Mouse (Mus musculus) ES-Bruce4 (cell line): ENCODE results near the gene Prdx4. TPM values are rescaled to one million over a fixed set of nuclear protein-coding genes. Genes with fewer than 3 reads are reported as not detected.

Source experiments
- H3K27ac ChIP-seq: 2 replicates; pipeline ENCODE4 v1.5.1; 2012; ENCODE audit warnings: low read length, inconsistent platforms; ENCODE audit not compliant: insufficient read depth
- H3K27me3 ChIP-seq: 2 replicates; pipeline ENCODE4 v1.6.1; 2012; ENCODE audit warnings: mild to moderate bottlenecking, low read length, inconsistent platforms; ENCODE audit not compliant: control insufficient read depth, poor library complexity, insufficient read depth, severe bottlenecking
- H3K36me3 ChIP-seq: 2 replicates; pipeline ENCODE4 v1.6.1; 2012; ENCODE audit warnings: inconsistent platforms, mild to moderate bottlenecking, low read length, moderate library complexity; ENCODE audit not compliant: control insufficient read depth, poor library complexity, insufficient read depth, severe bottlenecking
- H3K4me1 ChIP-seq: one replicate; pipeline ENCODE4 v1.8.1; 2011; ENCODE audit warnings: low read length; ENCODE audit not compliant: control insufficient read depth, insufficient read depth
- H3K4me3 ChIP-seq: 2 replicates; pipeline ENCODE4 v1.5.1; 2011; ENCODE audit warnings: low read depth, mild to moderate bottlenecking, low read length
- H3K9ac ChIP-seq: 2 replicates; pipeline ENCODE4 v1.6.1; 2012; ENCODE audit warnings: low read depth, mild to moderate bottlenecking, inconsistent platforms; ENCODE audit not compliant: poor library complexity, severe bottlenecking
- H3K9me3 ChIP-seq: replicated peaks from 2 replicates; pipeline ENCODE4 v1.6.1; 2012; ENCODE audit warnings: mild to moderate bottlenecking, low read length, inconsistent platforms; ENCODE audit not compliant: control insufficient read depth, poor library complexity, insufficient read depth, severe bottlenecking
- CTCF ChIP-seq: IDR thresholded peaks from one replicate; pipeline ENCODE4 v1.8.1; 2011; ENCODE audit warnings: low read depth, low read length
- EP300 ChIP-seq: IDR thresholded peaks from 2 replicates; pipeline ENCODE4 v1.6.1; 2011; ENCODE audit warnings: low read depth, low read length; ENCODE audit not compliant: insufficient read depth
- POLR2A ChIP-seq: IDR thresholded peaks from one replicate; pipeline ENCODE4 v1.8.1; 2011; ENCODE audit warnings: low read length; ENCODE audit not compliant: insufficient read depth
- polyA plus RNA-seq: library from polyadenylated mRNA; stranded (reverse); fragments of >200 nt; gene quantifications from 2 replicates; pipeline ENCODE4 v1.2.4, GENCODE M21; 2011; ENCODE audit warnings: low read depth; ENCODE audit not compliant: missing spikeins, insufficient read depth, insufficient read length

Gene Prdx4
- polyA plus RNA-seq, 1 experiment, result 97.0 TPM

DNA sequence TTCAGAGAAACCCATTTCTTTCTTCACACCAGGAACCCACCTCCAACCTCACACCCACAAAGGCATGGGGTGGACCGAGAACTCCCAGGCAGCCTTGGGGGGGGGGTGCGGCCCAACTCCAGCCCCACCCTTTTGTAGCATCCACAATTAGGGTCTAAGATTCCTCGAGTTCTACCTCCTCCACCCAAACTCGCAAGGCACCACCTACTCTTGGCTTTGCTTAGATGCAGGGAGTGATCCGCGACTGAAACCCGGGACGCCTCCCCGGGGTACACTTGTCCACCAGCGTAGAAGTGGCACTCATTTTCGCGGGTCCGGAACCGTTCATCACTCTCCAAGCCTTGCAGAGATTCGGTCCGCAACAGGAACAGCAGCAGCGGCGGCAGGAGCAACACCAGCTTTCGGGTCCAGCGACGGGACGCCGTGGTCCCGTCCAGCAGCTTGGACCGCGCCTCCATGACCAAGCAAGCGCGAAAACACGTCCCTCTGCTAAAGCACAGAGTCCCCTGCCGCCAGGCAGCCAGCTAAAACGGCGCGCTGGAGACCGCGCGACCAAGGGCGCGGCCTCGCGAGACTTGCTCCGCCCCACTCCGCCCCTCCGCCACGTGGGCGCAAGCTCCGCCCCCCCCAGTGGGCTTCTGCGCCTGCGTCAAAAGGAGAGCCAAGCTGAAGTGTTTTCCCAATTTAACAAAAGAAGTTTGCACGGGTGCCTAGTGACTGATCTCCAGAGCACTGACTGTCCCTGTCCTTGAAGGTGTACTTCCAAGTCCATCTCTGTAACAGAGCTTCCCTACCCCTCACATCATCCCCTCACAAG lies 2.4 kb downstream of the Prdx4 start:
- Histone ChIP-seq H3K27me3 (no peaks in the 10 kb centered on the region), H3K36me3 (no peaks in the 10 kb centered on the region), H3K27ac (0 out of 2 replicates have a peak overlapping the region, but pooled peaks have one; percentile 61), H3K4me3 (peak overlapping the region; percentile 98), H3K4me1 (no peaks in the 10 kb centered on the region), H3K9me3 (no peaks in the 10 kb centered on the region), H3K9ac (peak overlapping the region; percentile 67)
- TF ChIP-seq POLR2A (no peak), EP300 (no peak), CTCF (no peak)

- Histone ChIP-seq H3K9me3 (no peaks in the 10 kb centered on the region), H3K27ac (no peak overlapping the region), H3K9ac (peak overlapping the region; percentile 67), H3K4me3 (peak overlapping the region; percentile 98), H3K27me3 (no peaks in the 10 kb centered on the region), H3K36me3 (no peaks in the 10 kb centered on the region), H3K4me1 (no peaks in the 10 kb centered on the region)
- TF ChIP-seq POLR2A (no peak), EP300 (no peak), CTCF (no peak)
These were observed 3.0 kb downstream of the Prdx4 start for GRCm38 (mm10) chrX:155337567-155337904.

DNA sequence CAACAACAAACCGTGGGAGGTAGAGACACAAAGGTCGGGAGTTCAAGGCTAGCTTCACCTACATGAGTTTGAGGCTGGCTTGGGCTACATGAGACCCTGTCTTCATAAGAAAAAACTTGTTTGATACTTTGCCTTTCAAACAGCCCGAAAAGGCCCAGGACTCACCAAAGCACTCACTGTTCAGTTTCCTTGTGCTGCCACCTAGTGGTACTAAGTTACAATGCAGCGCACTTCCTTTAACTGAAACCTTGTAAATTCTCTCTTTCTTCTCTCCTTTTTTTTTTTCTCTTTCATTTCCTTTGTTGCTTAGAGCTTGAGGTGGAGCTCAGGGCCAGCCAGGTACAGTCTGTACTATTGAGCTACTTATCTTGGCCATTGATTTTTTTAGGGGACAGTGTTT lies 22.5 kb downstream of the Prdx4 start:
- H3K36me3 ChIP-seq, result no peaks in the 10 kb centered on the region; the same call in 1 of the 2 replicates
- H3K27me3 ChIP-seq, result no peaks in the 10 kb centered on the region
- H3K4me1 ChIP-seq, result no peaks in the 10 kb centered on the region
- TF ChIP-seq POLR2A, result no peak
- TF ChIP-seq CTCF, result no peak
- no peak for TF ChIP-seq EP300
- no peaks in the 10 kb centered on the region for H3K9me3 ChIP-seq
- no peak overlapping the region for H3K27ac ChIP-seq
- no peak overlapping the region for H3K9ac ChIP-seq
- H3K4me3 ChIP-seq, result no peak overlapping the region

DNA sequence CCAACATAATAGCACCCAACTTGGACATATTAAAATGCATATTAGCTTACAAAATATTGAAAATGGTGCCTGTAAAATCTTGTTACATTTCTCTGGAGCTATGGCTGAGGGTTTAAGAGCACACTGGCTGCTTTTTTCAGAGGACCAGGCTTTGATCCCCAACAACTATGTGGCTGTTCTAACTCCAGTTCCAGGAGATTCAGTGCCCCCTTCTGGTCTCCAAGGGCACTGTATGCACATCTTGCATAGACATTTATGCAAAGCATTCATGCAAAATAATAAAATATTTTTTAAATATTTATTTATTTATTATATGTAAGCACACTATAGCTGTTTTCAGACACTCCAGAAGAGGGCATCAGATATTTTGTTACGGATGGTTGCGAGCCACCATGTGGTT lies 34.2 kb downstream of the Prdx4 start:
- TF ChIP-seq CTCF, result no peak
- no peak for TF ChIP-seq POLR2A
- TF ChIP-seq EP300, result no peak
- H3K4me1 ChIP-seq, result no peaks in the 10 kb centered on the region
- no peaks in the 10 kb centered on the region for H3K27me3 ChIP-seq
- H3K27ac ChIP-seq, result no peak overlapping the region
- no peaks in the 10 kb centered on the region for H3K9me3 ChIP-seq
- H3K9ac ChIP-seq, result no peak overlapping the region
- no peaks in the 10 kb centered on the region for H3K36me3 ChIP-seq
- no peak overlapping the region for H3K4me3 ChIP-seq

DNA sequence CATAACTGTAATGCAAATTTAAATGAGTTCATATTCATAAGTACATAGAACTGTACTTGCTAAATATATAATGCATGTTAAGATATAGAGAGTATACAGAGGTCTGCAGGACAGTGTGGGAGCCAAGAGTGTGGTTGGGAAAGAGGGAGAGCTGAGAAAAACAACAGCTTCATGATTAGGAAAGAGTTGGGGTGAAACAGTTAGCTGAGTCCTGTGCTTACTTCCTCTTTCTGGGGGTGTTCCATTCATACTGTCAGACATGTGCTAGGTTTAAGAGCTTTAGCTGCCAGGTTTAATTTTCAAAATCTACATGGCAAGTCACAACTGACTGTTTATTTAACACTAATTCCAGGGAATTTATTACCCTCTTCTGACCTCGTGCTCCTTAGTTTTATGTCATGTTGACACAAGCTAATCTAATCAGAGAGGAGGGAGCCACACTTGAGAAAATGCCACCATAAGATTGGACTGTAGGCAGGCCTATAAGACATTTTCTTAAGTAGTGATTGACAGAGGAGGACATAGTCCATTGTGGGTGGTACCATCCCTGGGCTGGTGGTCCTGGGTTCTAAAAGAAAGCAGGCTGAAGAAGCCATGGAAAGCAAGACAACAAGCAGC lies 60.0 kb downstream of the Prdx4 start:
- no peaks in the 10 kb centered on the region for H3K4me1 ChIP-seq
- H3K27me3 ChIP-seq, result no peaks in the 10 kb centered on the region
- H3K9me3 ChIP-seq, result no peaks in the 10 kb centered on the region
- H3K9ac ChIP-seq, result no peak overlapping the region
- no peak for TF ChIP-seq CTCF
- TF ChIP-seq EP300, result no peak
- no peak for TF ChIP-seq POLR2A
- no peak overlapping the region for H3K4me3 ChIP-seq
- H3K36me3 ChIP-seq, result peaks cover 3% of the 10 kb centered on the region; the same call in 1 of the 2 replicates
- no peak overlapping the region for H3K27ac ChIP-seq

DNA sequence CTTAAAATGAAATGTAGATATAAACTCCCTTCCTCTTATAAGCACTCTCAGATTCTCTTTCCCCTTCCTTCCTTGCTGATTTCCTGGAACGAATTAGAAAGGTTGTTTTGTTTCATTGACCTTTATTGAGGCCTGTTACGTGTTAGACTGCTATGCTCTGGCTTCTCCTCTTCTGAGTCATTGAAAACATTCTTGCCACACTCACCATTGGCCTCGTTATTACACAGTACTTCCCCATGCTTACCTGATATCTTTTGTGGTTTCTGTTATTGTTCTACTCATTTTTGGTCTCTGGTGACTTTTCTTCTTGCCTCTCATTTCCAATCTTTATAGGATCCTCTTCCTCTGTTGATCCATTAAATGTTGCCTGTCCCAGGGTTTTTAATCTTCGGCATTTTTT lies 62.1 kb downstream of the Prdx4 start:
- no peaks in the 10 kb centered on the region for H3K27me3 ChIP-seq
- H3K9me3 ChIP-seq, result no peaks in the 10 kb centered on the region
- TF ChIP-seq EP300, result no peak
- TF ChIP-seq POLR2A, result no peak
- TF ChIP-seq CTCF, result no peak
- H3K4me3 ChIP-seq, result no peak overlapping the region
- H3K9ac ChIP-seq, result no peak overlapping the region
- H3K4me1 ChIP-seq, result no peaks in the 10 kb centered on the region
- H3K27ac ChIP-seq, result no peak overlapping the region
- H3K36me3 ChIP-seq, result no peaks in the 10 kb centered on the region; the same call in none of the 2 replicates

Other genes starting within 250 kb of the Prdx4 start
- not detected in 2 replicates for gene Magea2, start 247.1 kb downstream of the Prdx4 start, polyA plus RNA-seq
- gene Cldn34b2, start 212.3 kb downstream of the Prdx4 start, polyA plus RNA-seq, result not detected in 2 replicates
- 87.9 and 90.1 TPM in 2 replicates for gene Sat1, start 124.3 kb downstream of the Prdx4 start, polyA plus RNA-seq
- gene Acot9, start 78.3 kb downstream of the Prdx4 start, polyA plus RNA-seq, result 63.8 and 67.0 TPM in 2 replicates